Mouse (Mus musculus) forebrain, postnatal 0 days (tissue): Measurements from ENCODE around the gene Lrrk2. TPM values are rescaled to one million over a fixed set of nuclear protein-coding genes. Genes with fewer than 3 reads are reported as not detected.
A peak's percentile ranks its signal among the peaks of the same experiment; 100 is the strongest.
"Not testable (repeated sequence)": the region's sequence is repeated elsewhere in the genome, so short reads cannot be mapped to it uniquely, and the experiment has no call there.

Source experiments
- ATAC-seq: fragments of 200-750 bp; cut with Nextera tagmentation; 2 replicates; pipeline ENCODE4 v1.8.0; 2017; ENCODE audit warnings: mild to moderate bottlenecking, moderate library complexity
- DNase-seq: peaks from one replicate; pipeline ENCODE4 v3.0.0-alpha.2; 2015
- H3K27ac ChIP-seq: fragments of 300-500 bp; sonication (generic); 2 replicates; pipeline ENCODE4 v1.5.1; 2014; ENCODE audit warnings: low read depth, mild to moderate bottlenecking, antibody characterized with exemption, low read length, moderate library complexity, mixed read lengths
- H3K27me3 ChIP-seq: fragments of 300-500 bp; sonication (generic); 2 replicates; pipeline ENCODE4 v1.6.1; 2014; ENCODE audit warnings: mild to moderate bottlenecking, low read length, mixed read lengths; ENCODE audit not compliant: insufficient read depth
- H3K36me3 ChIP-seq: fragments of 300-500 bp; sonication (generic); 2 replicates; pipeline ENCODE4 v1.6.1; 2014; ENCODE audit warnings: mild to moderate bottlenecking, moderate library complexity; ENCODE audit not compliant: insufficient read depth
- H3K4me1 ChIP-seq: fragments of 300-500 bp; sonication (generic); 2 replicates; pipeline ENCODE4 v1.6.1; 2014; ENCODE audit warnings: antibody characterized with exemption; ENCODE audit not compliant: insufficient read depth
- H3K4me2 ChIP-seq: fragments of 300-500 bp; sonication (generic); 2 replicates; pipeline ENCODE4 v1.6.1; 2014; ENCODE audit warnings: low read depth, mild to moderate bottlenecking, moderate library complexity
- H3K4me3 ChIP-seq: fragments of 300-500 bp; sonication (generic); 2 replicates; pipeline ENCODE4 v1.5.1; 2014; ENCODE audit warnings: low read depth, low read length, mixed read lengths
- H3K9ac ChIP-seq: fragments of 300-500 bp; sonication (generic); 2 replicates; pipeline ENCODE4 v1.6.1; 2014; ENCODE audit warnings: mild to moderate bottlenecking
- H3K9me3 ChIP-seq: fragments of 300-500 bp; sonication (generic); 2 replicates; pipeline ENCODE4 v1.6.1; 2016; ENCODE audit warnings: low read length
- CTCF ChIP-seq: sonication (generic); IDR thresholded peaks from 2 replicates; pipeline ENCODE4 v1.5.1; 2016; ENCODE audit warnings: antibody characterized with exemption, control low read depth, low read depth
- WGBS: fragments of 180-500 bp; shearing (Covaris S2); extraction: QIAGEN DNeasy Blood & Tissue Kit; methylation state at CpG from one replicate; pipeline ENCODE4 v1.1.7; 2014; 5-methylcytosine and 5-hydroxymethylcytosine counted together
- polyA plus RNA-seq: library from polyadenylated mRNA; unstranded; fragments of >200 nt; fragmentation: Nextera tagmentation; extraction: Ambion mirVana; gene quantifications from 2 replicates; pipeline ENCODE4 v1.2.1, GENCODE M21; 2015
- total RNA-seq: library from RNA; depleted of rRNA; stranded (reverse); fragments of >200 nt; gene quantifications from 2 replicates; pipeline ENCODE4 v1.2.3, GENCODE M21; 2014; rRNA removed

Gene Lrrk2
- total and polyA plus RNA-seq, 2 experiments from 2014 or later: 1.7 to 4.5 TPM

DNA sequence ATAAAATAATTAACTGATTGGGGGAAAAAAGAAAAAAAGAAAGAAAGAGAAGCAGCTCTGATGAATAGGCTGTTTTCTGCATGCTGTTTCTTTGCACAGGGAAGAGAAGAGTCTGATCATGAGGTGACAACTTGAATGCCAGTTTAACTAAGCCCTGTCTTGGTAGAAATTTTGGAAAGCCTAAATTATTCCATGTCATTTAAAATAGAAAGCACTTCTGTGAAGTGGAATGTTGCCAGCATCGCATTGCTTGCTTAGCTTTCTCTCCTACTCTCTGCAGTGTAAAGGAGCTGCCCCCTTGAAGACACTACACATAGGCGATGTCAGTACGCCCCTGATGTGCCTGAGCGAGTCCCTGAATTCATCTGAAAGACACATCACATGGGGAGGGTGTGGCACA is 133.5 kb downstream of the Lrrk2 start:
- WGBS: 71% methylated on average over 4 of the region's 4 CpGs
- H3K27me3 ChIP-seq: no peaks in the 10 kb centered on the region
- H3K4me2 ChIP-seq: no peak overlapping the region
- no peaks in the 10 kb centered on the region; the same call in 1 of the 2 replicates for H3K36me3 ChIP-seq
- no peak overlapping the region for H3K27ac ChIP-seq
- DNase-seq: peak; percentile 34
- no peak for TF ChIP-seq CTCF
- no peak overlapping the region for H3K9ac ChIP-seq
- no peak overlapping the region for H3K4me3 ChIP-seq
- H3K9me3 ChIP-seq: no peaks in the 10 kb centered on the region
- ATAC-seq: peak; percentile 72; the same call in 1 of the 2 replicates
- no peaks in the 10 kb centered on the region for H3K4me1 ChIP-seq

DNA sequence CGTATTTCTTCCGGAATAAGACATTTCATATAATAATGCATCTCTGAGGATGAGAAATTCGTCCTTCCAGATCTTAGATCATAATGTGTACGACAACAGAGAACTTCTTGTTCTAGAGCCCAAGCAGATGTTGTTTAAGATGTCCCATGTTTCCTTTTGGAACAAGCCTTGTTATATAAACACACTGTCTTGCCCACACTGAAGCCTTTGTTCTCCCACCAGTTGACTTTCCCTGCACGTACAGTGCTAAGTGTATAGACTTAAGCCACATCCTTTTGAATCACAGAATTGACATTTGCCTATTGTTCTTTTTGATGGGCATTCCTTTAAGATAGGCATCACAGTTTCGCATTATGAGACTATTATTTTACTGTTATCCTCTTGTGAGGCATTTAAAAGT is 162.3 kb downstream of the Lrrk2 start:
- H3K9me3 ChIP-seq: no peaks in the 10 kb centered on the region
- H3K4me1 ChIP-seq: no peaks in the 10 kb centered on the region
- H3K9ac ChIP-seq: no peak overlapping the region
- DNase-seq (no peak), ATAC-seq (no peak)
- no peak overlapping the region for H3K4me3 ChIP-seq
- H3K4me2 ChIP-seq: no peak overlapping the region
- H3K36me3 ChIP-seq: no peaks in the 10 kb centered on the region
- WGBS: 77% methylated on average over 6 of the region's 6 CpGs
- H3K27me3 ChIP-seq: no peaks in the 10 kb centered on the region
- TF ChIP-seq CTCF: no peak
- no peak overlapping the region for H3K27ac ChIP-seq

DNA sequence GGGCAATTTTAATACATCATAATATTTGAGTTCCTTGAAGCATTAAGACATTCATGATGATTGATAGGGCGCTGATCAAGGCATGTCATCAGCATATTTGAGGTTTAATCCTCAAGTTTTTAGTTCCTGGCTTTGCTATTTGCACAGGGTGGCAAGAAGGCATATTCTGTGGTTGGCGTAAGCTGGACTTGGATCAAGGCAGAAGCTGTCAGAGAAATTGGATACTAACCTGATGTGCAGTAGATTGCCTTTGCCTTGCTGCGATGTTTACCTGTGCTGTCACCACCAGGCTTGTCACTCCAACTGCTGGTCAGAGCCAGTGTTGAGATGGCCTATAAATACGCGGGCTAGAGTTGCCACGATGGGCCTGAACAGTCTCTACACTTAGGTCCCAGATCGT is 165.0 kb downstream of the Lrrk2 start, which contains the start of gene Smgc:
Smgc (plus strand) TSS at position 301 of the 400 bp plus-strand sequence.
- DNase-seq (no peak), ATAC-seq (no peak)
- no peaks in the 10 kb centered on the region for H3K9me3 ChIP-seq
- H3K27me3 ChIP-seq: no peaks in the 10 kb centered on the region
- no peak within 1 kb of the TSS for H3K27ac ChIP-seq
- no peak within 1 kb of the TSS for H3K9ac ChIP-seq
- no peak for TF ChIP-seq CTCF
- 94% methylated on average over 7 of the region's 7 CpGs for WGBS
- no peak within 1 kb of the TSS for H3K4me2 ChIP-seq
- H3K36me3 ChIP-seq: no peaks in the 10 kb centered on the region
- H3K4me1 ChIP-seq: no peaks in the 10 kb centered on the region
- H3K4me3 ChIP-seq: no peak within 1 kb of the TSS

DNA sequence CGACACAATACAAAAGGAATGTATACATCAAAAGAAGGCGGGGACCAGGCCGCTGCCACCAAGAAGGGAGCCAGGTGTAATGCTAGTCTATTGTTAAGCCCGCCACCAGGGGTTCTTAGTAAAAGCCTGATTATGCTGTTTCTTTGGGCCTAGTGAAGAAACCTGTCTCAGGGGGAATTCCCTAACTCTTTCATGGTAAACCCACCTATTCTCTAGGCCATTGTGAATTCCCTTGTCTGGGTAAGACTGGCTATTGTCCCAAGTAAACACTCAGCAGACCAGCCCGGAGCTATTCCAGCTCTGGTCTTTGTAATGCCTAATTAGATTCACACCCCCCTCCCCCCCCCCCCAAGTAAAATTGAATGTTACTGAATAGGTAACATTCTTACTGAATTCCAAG is 191.2 kb downstream of the Lrrk2 start:
- WGBS: 14% methylated on average over 5 of the region's 5 CpGs
- not testable (repeated sequence) for ATAC-seq, H3K27me3 ChIP-seq, H3K9ac ChIP-seq, H3K9me3 ChIP-seq, DNase-seq, H3K4me1 ChIP-seq, H3K36me3 ChIP-seq, H3K4me2 ChIP-seq, H3K27ac ChIP-seq, H3K4me3 ChIP-seq

Other genes with a start within 250 kb of the Lrrk2 start
- gene Slc2a13, start 99.9 kb upstream of the Lrrk2 start, total RNA-seq: 18.9 and 27.3 TPM in 2 replicates
- 2.1 and 2.7 TPM in 2 replicates for gene Slc2a13, start 99.9 kb upstream of the Lrrk2 start, polyA plus RNA-seq
- not detected in 2 replicates for gene Smgc, start 165.1 kb downstream of the Lrrk2 start, total RNA-seq
- gene Smgc, start 165.1 kb downstream of the Lrrk2 start, polyA plus RNA-seq: not detected in 2 replicates